Mouse (Mus musculus) lung, embryonic 14.5 days (tissue): ENCODE results near the gene Krt25. TPM values are rescaled to one million over a fixed set of nuclear protein-coding genes. Genes with fewer than 3 reads are reported as not detected.
A peak's percentile ranks its signal among the peaks of the same experiment; 100 is the strongest.

Experiments
- ATAC-seq: fragments of 200-750 bp; cut with Nextera tagmentation; 2 replicates; pipeline ENCODE4 v1.8.0; 2017; ENCODE audit warnings: mild to moderate bottlenecking, moderate TSS enrichment, moderate library complexity; ENCODE audit not compliant: insufficient read depth
- DNase-seq: peaks from one replicate; pipeline ENCODE4 v3.0.0-alpha.2; 2015
- H3K27ac ChIP-seq: fragments of 300-500 bp; sonication (generic); 2 replicates; pipeline ENCODE4 v1.5.1; 2014; ENCODE audit warnings: low read depth, mild to moderate bottlenecking, moderate library complexity
- H3K27me3 ChIP-seq: fragments of 300-500 bp; sonication (generic); 2 replicates; pipeline ENCODE4 v1.6.1; 2014; ENCODE audit warnings: low read length, control low read depth; ENCODE audit not compliant: insufficient read depth
- H3K36me3 ChIP-seq: fragments of 300-500 bp; sonication (generic); 2 replicates; pipeline ENCODE4 v1.6.1; 2014; ENCODE audit warnings: control low read depth; ENCODE audit not compliant: insufficient read depth
- H3K4me1 ChIP-seq: fragments of 300-500 bp; sonication (generic); 2 replicates; pipeline ENCODE4 v1.6.1; 2014; ENCODE audit warnings: antibody characterized with exemption, control low read depth; ENCODE audit not compliant: insufficient read depth
- H3K4me2 ChIP-seq: fragments of 300-500 bp; sonication (generic); 2 replicates; pipeline ENCODE4 v1.6.1; 2014; ENCODE audit warnings: mild to moderate bottlenecking
- H3K4me3 ChIP-seq: fragments of 300-500 bp; sonication (generic); 2 replicates; pipeline ENCODE4 v1.5.1; 2014; ENCODE audit warnings: low read depth, low read length
- H3K9ac ChIP-seq: fragments of 300-500 bp; sonication (generic); 2 replicates; pipeline ENCODE4 v1.6.1; 2014
- H3K9me3 ChIP-seq: fragments of 300-500 bp; sonication (generic); 2 replicates; pipeline ENCODE4 v1.6.1; 2016; ENCODE audit warnings: low read depth, low read length, control low read depth
- CTCF ChIP-seq: IDR thresholded peaks from 2 replicates; pipeline ENCODE4 v1.5.1; 2016; ENCODE audit warnings: antibody characterized with exemption, low read depth
- WGBS: fragments of 180-500 bp; shearing (Covaris S2); extraction: QIAGEN DNeasy Blood & Tissue Kit; methylation state at CpG from one replicate; pipeline ENCODE4 v1.1.7; 2014; 5-methylcytosine and 5-hydroxymethylcytosine counted together
- polyA plus RNA-seq: library from polyadenylated mRNA; unstranded; fragments of >200 nt; fragmentation: Nextera tagmentation; extraction: Ambion mirVana; gene quantifications from 2 replicates; pipeline ENCODE4 v1.2.1, GENCODE M21; 2014

The Krt25 gene
- polyA plus RNA-seq, 1 experiment from 2014 or later: not detected

DNA sequence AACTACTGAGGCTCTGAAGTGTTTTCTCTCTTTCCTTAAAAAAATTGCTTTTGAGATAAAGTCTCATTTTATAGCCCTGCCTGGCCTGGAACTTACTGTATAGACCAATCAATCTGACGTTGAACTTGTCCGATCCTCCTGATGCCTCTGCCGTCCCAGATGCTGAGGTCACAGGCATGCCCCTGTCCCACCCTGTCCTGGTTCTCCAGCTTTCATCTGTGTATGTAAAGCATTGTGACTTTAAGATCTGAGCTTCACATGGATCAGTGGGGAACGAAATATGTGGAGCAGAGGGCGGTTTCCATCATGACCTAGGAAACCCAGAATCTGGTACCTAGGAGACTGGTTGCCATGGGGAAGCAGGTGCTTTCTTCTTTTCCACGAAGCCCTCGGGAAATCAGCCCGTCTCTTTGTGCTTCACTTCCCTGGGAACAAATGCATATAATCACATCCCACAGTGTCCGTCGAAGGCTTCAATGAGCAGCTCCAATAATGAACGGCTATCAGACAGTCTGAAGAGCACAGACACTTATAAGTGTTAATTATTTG, 16.6 kb upstream of the Krt25 start:
- 74% methylated on average over 11 of the region's 11 CpGs for WGBS
- DNase-seq: no peak
- Histone ChIP-seq H3K4me3 (no peak overlapping the region), H3K9ac (no peak overlapping the region), H3K27ac (no peak overlapping the region), H3K4me1 (no peaks in the 10 kb centered on the region), H3K4me2 (no peak overlapping the region), H3K36me3 (no peaks in the 10 kb centered on the region), H3K27me3 (no peaks in the 10 kb centered on the region), H3K9me3 (no peaks in the 10 kb centered on the region)
- ATAC-seq: no peak
- no peak for TF ChIP-seq CTCF

- 91% methylated on average over 11 of the region's 11 CpGs for WGBS
- Histone ChIP-seq H3K4me1 (no peaks in the 10 kb centered on the region), H3K4me2 (no peak within 1 kb of the TSS), H3K9me3 (no peaks in the 10 kb centered on the region), H3K4me3 (no peak within 1 kb of the TSS), H3K36me3 (no peaks in the 10 kb centered on the region), H3K27ac (no peak within 1 kb of the TSS), H3K27me3 (no peaks in the 10 kb centered on the region), H3K9ac (no peak within 1 kb of the TSS)
- ATAC-seq (no peak), DNase-seq (no peak)
- no peak for TF ChIP-seq CTCF
These were observed 15.1 kb upstream of the Krt25 start, which contains the start of gene Krt26 for GRCm38 (mm10) chr11:99337866-99338265. Krt26 (minus strand) TSS chr11:99337966.

- WGBS: 49% methylated on average over 13 of the region's 13 CpGs
- ATAC-seq (no peak), DNase-seq (peak; percentile 11)
- H3K4me3 ChIP-seq: no peak overlapping the region
- no peaks in the 10 kb centered on the region for H3K9me3 ChIP-seq
- TF ChIP-seq CTCF: no peak
- H3K9ac ChIP-seq: no peak overlapping the region
- no peak overlapping the region for H3K27ac ChIP-seq
- H3K4me2 ChIP-seq: no peak overlapping the region
- H3K4me1 ChIP-seq: no peaks in the 10 kb centered on the region
- H3K36me3 ChIP-seq: no peaks in the 10 kb centered on the region
- H3K27me3 ChIP-seq: no peaks in the 10 kb centered on the region
These were observed 10.7 kb upstream of the Krt25 start for GRCm38 (mm10) chr11:99333426-99333825.

- ATAC-seq (no peak), DNase-seq (no peak)
- Histone ChIP-seq H3K27me3 (no peaks in the 10 kb centered on the region), H3K27ac (no peak overlapping the region), H3K4me3 (no peak overlapping the region), H3K36me3 (no peaks in the 10 kb centered on the region), H3K4me2 (no peak overlapping the region), H3K9me3 (no peaks in the 10 kb centered on the region), H3K9ac (no peak overlapping the region), H3K4me1 (no peaks in the 10 kb centered on the region)
- no peak for TF ChIP-seq CTCF
- whole genome bisulfite sequencing: 29% methylated on average over 2 of the region's 2 CpGs
These were observed 6.9 kb upstream of the Krt25 start for GRCm38 (mm10) chr11:99329655-99330054.

DNA sequence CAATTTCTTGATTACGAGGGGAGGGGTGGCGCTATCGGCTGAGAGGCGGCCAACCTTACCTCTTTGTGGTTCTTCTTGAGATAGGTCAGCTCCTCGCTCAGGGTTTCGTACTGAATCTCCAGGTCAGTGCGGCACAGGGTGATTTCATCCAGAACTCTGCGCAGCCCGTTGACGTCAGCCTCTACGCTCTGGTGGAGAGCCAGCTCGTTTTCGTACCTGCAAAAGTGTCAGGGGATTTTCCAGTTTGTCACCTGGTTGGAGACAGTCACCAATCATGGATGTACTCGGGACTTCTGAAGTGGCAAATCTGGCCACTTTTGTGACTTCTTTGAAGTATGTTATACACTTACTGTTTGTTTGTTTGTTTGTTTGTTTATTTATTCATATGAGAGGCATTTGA, 1.7 kb downstream of the Krt25 start:
- H3K27ac ChIP-seq: no peak overlapping the region
- H3K9me3 ChIP-seq: no peaks in the 10 kb centered on the region
- no peak overlapping the region for H3K9ac ChIP-seq
- H3K36me3 ChIP-seq: no peaks in the 10 kb centered on the region
- 90% methylated on average over 14 of the region's 14 CpGs for WGBS
- no peaks in the 10 kb centered on the region for H3K27me3 ChIP-seq
- no peaks in the 10 kb centered on the region for H3K4me1 ChIP-seq
- H3K4me2 ChIP-seq: no peak overlapping the region
- H3K4me3 ChIP-seq: no peak overlapping the region
- DNase-seq (no peak), ATAC-seq (no peak)
- no peak for TF ChIP-seq CTCF

DNA sequence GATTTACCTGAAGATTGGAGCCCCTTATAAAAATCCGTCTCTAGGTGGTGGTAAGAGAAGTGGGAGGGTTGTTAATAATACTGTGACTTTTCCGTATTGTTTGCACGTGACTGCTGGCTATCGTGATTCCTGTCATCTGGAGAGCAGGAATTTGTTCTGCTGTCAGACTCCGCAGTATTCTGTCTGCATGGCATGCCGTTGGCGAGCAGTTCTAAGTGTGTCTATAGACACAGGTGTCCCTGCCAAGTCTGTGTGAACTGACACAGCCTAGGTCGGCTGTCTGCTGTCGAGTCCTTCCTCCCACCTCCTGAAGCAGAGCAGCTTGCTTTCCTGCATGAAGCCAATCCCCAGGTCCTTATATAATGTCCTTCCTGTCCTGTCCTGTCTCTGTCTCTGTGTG, 3.6 kb downstream of the Krt25 start:
- no peaks in the 10 kb centered on the region for H3K4me1 ChIP-seq
- WGBS: 26% methylated on average over 9 of the region's 9 CpGs
- no peaks in the 10 kb centered on the region for H3K36me3 ChIP-seq
- H3K4me2 ChIP-seq: no peak overlapping the region
- TF ChIP-seq CTCF: no peak
- ATAC-seq (no peak), DNase-seq (no peak)
- H3K9ac ChIP-seq: no peak overlapping the region
- no peaks in the 10 kb centered on the region for H3K27me3 ChIP-seq
- no peak overlapping the region for H3K4me3 ChIP-seq
- no peaks in the 10 kb centered on the region for H3K9me3 ChIP-seq
- H3K27ac ChIP-seq: no peak overlapping the region

DNA sequence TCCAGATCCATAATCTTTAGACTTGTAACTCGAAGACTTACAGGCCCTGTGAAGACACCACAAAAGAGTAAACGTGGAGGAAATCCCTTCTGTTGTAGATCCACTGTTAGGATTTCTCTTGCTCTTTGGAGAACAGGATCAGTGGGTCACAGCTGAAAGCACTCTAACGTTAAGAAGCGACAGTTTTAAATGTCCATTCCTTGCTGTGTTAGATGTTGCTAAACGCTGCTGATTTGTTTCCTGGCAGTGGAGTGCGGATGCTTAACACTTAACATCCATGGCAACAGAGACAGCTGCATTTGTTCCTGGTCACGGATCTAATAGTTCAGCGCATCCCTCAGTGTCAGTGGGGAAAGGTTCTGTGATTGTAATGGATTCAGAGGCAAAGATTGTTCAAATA, 6.2 kb downstream of the Krt25 start:
- Histone ChIP-seq H3K4me3 (no peak overlapping the region), H3K27me3 (no peaks in the 10 kb centered on the region), H3K36me3 (no peaks in the 10 kb centered on the region), H3K4me1 (no peaks in the 10 kb centered on the region), H3K4me2 (no peak overlapping the region), H3K9ac (no peak overlapping the region), H3K27ac (no peak overlapping the region), H3K9me3 (no peaks in the 10 kb centered on the region)
- 39% methylated on average over 8 of the region's 8 CpGs for WGBS
- DNase-seq (peak; percentile 25), ATAC-seq (no peak)
- TF ChIP-seq CTCF: no peak

DNA sequence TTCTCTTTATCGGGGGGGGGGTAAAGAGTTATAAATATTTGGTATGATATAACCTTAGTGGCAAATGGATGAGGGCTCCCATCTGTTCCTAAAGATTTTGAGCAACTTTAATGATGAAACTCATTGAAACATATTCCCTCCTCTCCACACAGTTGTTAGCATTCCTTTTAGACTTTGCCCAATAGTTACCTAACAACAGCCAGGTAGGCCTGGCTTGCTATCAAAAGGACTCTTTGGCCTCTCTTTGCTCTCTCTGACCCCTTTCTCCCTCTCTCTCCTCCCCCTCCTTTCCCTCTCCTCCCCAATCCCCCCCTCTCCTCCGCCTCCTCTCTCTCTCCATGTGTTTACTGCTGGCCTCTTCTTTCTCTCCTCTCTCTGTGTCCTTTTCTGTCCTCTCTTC, 8.2 kb downstream of the Krt25 start:
- Histone ChIP-seq H3K36me3 (no peaks in the 10 kb centered on the region), H3K9me3 (no peaks in the 10 kb centered on the region), H3K9ac (no peak overlapping the region), H3K27me3 (no peaks in the 10 kb centered on the region), H3K27ac (no peak overlapping the region), H3K4me1 (no peaks in the 10 kb centered on the region), H3K4me3 (no peak overlapping the region), H3K4me2 (no peak overlapping the region)
- no peak for DNase-seq
- WGBS: 60% methylated on average over 2 of the region's 2 CpGs
- ATAC-seq: no peak
- no peak for TF ChIP-seq CTCF
